In the genomic region with DNA sequence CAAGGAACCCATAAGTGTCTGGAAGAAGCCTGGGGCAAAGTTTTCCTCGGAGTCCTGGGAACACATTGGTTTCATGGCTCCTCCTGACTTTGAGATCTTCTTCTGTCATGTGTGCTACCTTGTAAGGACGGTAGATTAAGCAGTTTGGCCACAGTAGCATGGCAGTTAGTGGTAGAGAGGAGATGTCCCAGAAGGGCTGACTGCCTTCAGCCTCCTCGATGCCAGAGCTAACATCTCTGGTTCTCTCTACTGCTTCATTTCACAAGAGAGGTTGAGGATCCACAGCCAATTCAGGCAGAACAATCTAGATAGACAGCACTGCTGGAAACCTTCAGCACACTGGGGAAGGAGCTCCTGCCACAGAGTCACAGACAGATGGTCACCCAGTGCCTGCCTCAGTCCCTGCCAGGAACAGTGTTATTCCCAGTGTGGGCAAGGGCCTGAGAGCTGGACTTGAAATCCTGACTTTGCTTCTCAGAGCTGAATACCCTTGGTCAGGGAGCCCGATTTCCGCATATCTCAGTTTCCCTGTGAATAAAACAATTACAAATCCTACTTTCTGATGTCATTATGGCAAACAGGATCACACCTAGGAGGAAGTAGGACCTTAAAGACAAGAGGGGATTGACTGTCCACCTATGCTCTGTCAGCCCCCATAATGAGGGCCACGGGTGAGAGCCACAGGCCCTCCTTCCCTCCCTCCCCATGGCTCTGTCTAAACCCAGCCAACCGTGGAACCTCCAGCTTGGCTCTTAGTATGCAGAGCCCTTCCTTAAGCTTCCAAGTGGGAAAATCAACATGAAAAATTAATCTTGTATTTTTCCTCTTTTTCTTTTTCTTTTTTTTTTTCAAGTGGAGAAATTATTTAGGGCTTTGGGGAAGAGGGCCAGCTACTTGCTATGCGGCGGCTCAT, we compare ENCODE assay signal across 18 mouse cellular contexts.
DNase-seq lines count a peak whose midpoint lies in the region; ATAC-seq and TF ChIP-seq lines count a peak whose summit lies in the region.
"Had no signal": no experiment of that assay in that cellular context is flagged by ENCODE, and none has a peak within 500 bp of the region (broad histone marks: within the 10 kb centered on the region; RNA-seq: fewer than 3 reads in every experiment).

No protein-coding gene starts in this region.

- WGBS in midbrain, postnatal 0 days, result 59% methylated on average over 9 of the region's 9 CpGs
- WGBS in midbrain, embryonic 16.5 days, result 63% methylated on average over 9 of the region's 9 CpGs

- no peaks in the 10 kb centered on the region for H3K4me1 ChIP-seq in midbrain, postnatal 0 days (ENCODE audit: insufficient read depth, low read length)
- H3K4me1 ChIP-seq in midbrain, embryonic 16.5 days (ENCODE audit: control insufficient read depth, insufficient read depth, low read length), result peaks cover 4% of the 10 kb centered on the region; the same call in 1 of the 2 replicates
- H3K4me1 ChIP-seq: embryonic facial prominence, embryonic 13.5 days; heart, embryonic 10.5 days; limb, embryonic 13.5 days had no signal

- H3K4me3 ChIP-seq in midbrain, postnatal 0 days (ENCODE audit: low read depth, low read length), result no peak overlapping the region
- H3K4me3 ChIP-seq in midbrain, embryonic 16.5 days (ENCODE audit: low read depth, low read length), result no peak overlapping the region
- H3K4me3 ChIP-seq: embryonic facial prominence, embryonic 13.5 days; heart, embryonic 10.5 days; kidney, embryonic 15.5 days; left cerebral cortex, adult 2 months; limb, embryonic 13.5 days; midbrain, embryonic 13.5 days had no signal

- H3K9ac ChIP-seq in midbrain, postnatal 0 days (replicated peaks; ENCODE audit: low read length, poor library complexity, severe bottlenecking), result no peak overlapping the region
- no peak overlapping the region for H3K9ac ChIP-seq in midbrain, embryonic 16.5 days (ENCODE audit: low read depth, low read length)
- H3K9ac ChIP-seq: embryonic facial prominence, embryonic 13.5 days; kidney, embryonic 15.5 days; limb, embryonic 13.5 days; liver, embryonic 14.5 days; midbrain, embryonic 13.5 days had no signal

- H3K27ac ChIP-seq in midbrain, postnatal 0 days (ENCODE audit: low read depth, low read length), result no peak overlapping the region
- no peak overlapping the region for H3K27ac ChIP-seq in midbrain, embryonic 16.5 days (ENCODE audit: low read length)
- H3K27ac ChIP-seq: embryonic facial prominence, embryonic 13.5 days; heart, embryonic 10.5 days; kidney, embryonic 15.5 days; left cerebral cortex, adult 2 months; limb, embryonic 13.5 days; liver, embryonic 14.5 days; midbrain, embryonic 13.5 days had no signal

- ATAC-seq in midbrain, postnatal 0 days (ENCODE audit: low FRiP score), result no peak
- no peak for ATAC-seq in midbrain, embryonic 16.5 days

- intact Hi-C loops in heart, postnatal 10 days (cut with DNase I), result no loop called here
- intact Hi-C loops in left cerebral cortex, postnatal 36 days (cut with DNase I), result no loop called here

- no peak overlapping the region for H3K4me2 ChIP-seq in midbrain, postnatal 0 days (ENCODE audit: low read depth, low read length, poor library complexity, severe bottlenecking)
- H3K4me2 ChIP-seq in midbrain, embryonic 16.5 days (ENCODE audit: low read length), result no peak overlapping the region
- H3K4me2 ChIP-seq: embryonic facial prominence, embryonic 13.5 days; kidney, embryonic 15.5 days; limb, embryonic 13.5 days; midbrain, embryonic 13.5 days had no signal

- H3K36me3 ChIP-seq in midbrain, postnatal 0 days (ENCODE audit: insufficient read depth, low read length), result no peaks in the 10 kb centered on the region
- H3K36me3 ChIP-seq in midbrain, embryonic 16.5 days (ENCODE audit: control insufficient read depth, insufficient read depth, low read length), result no peaks in the 10 kb centered on the region
- H3K36me3 ChIP-seq: embryonic facial prominence, embryonic 13.5 days; heart, embryonic 10.5 days; kidney, embryonic 15.5 days; limb, embryonic 13.5 days; midbrain, embryonic 13.5 days had no signal

- H3K9me3 ChIP-seq in midbrain, postnatal 0 days (ENCODE audit: low read length), result no peaks in the 10 kb centered on the region
- no peaks in the 10 kb centered on the region for H3K9me3 ChIP-seq in midbrain, embryonic 16.5 days (replicated peaks; ENCODE audit: control insufficient read depth, low read length, poor library complexity, severe bottlenecking)
- H3K9me3 ChIP-seq: embryonic facial prominence, embryonic 13.5 days; heart, embryonic 10.5 days; kidney, embryonic 15.5 days; limb, embryonic 13.5 days; midbrain, embryonic 13.5 days had no signal

- no peaks in the 10 kb centered on the region for H3K27me3 ChIP-seq in midbrain, postnatal 0 days (ENCODE audit: insufficient read depth, low read length)
- H3K27me3 ChIP-seq in midbrain, embryonic 16.5 days (ENCODE audit: control insufficient read depth, insufficient read depth, low read depth, low read length), result no peaks in the 10 kb centered on the region
- H3K27me3 ChIP-seq: embryonic facial prominence, embryonic 13.5 days; kidney, embryonic 15.5 days; limb, embryonic 13.5 days; midbrain, embryonic 13.5 days had no signal

- peak; percentile 55 for DNase-seq in heart, adult 11 months
- no peak for DNase-seq in heart, postnatal 10 days
- DNase-seq in midbrain, postnatal 0 days (ENCODE audit: low spot score), result peak; percentile 82
- peak; percentile 93 for DNase-seq in cerebellum, adult 8-10 months
- peak; percentile 4 for DNase-seq in gonadal fat pad, adult 2 months (ENCODE audit: low read depth)
- DNase-seq in left cerebral cortex, postnatal 36 days (ENCODE audit: low spot score in 2 of 2), result no peak
- DNase-seq in lung, postnatal 36 days, result no peak
- DNase-seq: adrenal gland, adult 2 months; gastrocnemius, postnatal 10 days; heart, postnatal 14 days had no signal

- no peak for TF ChIP-seq CTCF in midbrain, postnatal 0 days (IDR thresholded peaks at IDR 0.05)

Comparison
In these comparisons a context has a peak if more than half of its experiments do, and no peak if none do; other contexts are left out.
1. DNase-seq: peak in heart, adult 11 months (single experiment), midbrain, postnatal 0 days (single experiment), cerebellum, adult 8-10 months (single experiment) and gonadal fat pad, adult 2 months (single experiment); none in heart, postnatal 10 days (0 of 2), left cerebral cortex, postnatal 36 days (0 of 2) and lung, postnatal 36 days (single experiment).